Mouse (Mus musculus): ENCODE data around the gene Syp. TPM values are rescaled to one million over a fixed set of nuclear protein-coding genes. Genes with fewer than 3 reads are reported as not detected.

Syp gene
- polyA plus RNA-seq, 1 experiment from 2014 or later = 161 TPM

DNA sequence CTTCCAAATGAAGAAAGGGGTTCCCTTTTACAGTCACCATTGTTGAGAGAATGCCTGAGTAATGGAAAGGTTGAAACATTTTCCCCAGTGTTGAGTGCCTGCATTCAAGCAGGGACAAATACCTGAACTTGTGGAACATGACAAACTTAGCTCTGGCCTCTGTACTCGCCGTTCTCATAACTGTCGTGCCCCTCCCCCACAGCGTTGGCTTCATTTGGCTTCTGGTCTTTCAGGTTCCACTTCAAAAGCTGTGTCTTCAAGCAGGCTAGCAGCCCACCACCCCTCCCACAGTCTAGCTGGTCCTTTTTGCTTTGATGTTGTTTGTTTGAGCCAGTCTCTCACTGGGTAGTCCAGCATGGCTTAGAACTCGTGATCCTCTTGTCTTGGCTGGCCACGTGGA is 34.5 kb downstream of the Syp start:
- no peaks in the 10 kb centered on the region for H3K36me3 ChIP-seq (ENCODE audit: control insufficient read depth, insufficient read depth)
- H3K4me2 ChIP-seq (ENCODE audit: low read length) = no peak overlapping the region
- no peak for ATAC-seq
- no peak overlapping the region for H3K9ac ChIP-seq (replicated peaks; ENCODE audit: low read depth, low read length)
- no peak overlapping the region for H3K4me3 ChIP-seq (replicated peaks; ENCODE audit: low read length)
- no peaks in the 10 kb centered on the region for H3K27me3 ChIP-seq (replicated peaks; ENCODE audit: control insufficient read depth, insufficient read depth, low read length)
- H3K9me3 ChIP-seq (ENCODE audit: control insufficient read depth, low read length) = no peaks in the 10 kb centered on the region
- H3K27ac ChIP-seq (ENCODE audit: low read length) = no peak overlapping the region
- WGBS = 59% methylated on average over 6 of the region's 6 CpGs
- peaks cover 3% of the 10 kb centered on the region; the same call in 1 of the 2 replicates for H3K4me1 ChIP-seq (replicated peaks; ENCODE audit: control insufficient read depth, insufficient read depth, low read length)

DNA sequence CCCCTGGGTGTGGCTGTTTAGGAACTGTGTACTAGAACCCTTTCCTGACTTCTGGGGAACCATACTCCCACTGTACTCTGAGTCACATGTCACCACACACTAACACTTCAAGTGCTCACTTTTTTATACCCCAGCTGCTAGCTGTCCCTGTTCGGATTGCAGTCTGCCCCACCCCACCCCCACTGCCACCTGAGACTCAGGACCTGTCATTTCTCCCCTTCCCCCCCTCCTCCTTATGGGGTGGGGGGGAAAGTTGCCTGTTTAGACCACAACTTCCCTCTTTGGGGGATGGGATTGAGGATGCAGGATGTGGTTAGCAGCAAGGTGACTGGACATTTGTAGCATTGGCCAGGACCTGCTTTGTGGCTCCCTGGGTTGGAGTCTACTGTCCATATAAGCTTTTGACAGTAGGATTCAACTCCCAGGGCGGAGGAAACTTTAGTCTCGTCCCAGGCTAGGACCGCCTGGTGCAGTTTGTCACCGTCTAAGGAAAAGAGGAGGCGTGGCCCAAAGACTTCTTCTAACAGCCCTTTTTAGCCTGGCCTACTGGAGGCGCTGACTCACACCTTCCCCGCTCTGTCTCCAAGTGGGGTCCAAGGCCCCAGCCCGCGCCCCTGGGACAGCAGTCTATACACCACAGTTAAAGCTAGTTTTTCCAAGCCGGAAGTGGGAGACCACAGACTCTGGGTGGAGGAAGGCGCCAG is 35.5 kb downstream of the Syp start:
- Histone ChIP-seq H3K9ac (replicated peaks; ENCODE audit: low read depth, low read length) (no peak overlapping the region), H3K4me2 (ENCODE audit: low read length) (peak overlapping the region; percentile 43; the same call in 1 of the 2 replicates), H3K9me3 (ENCODE audit: control insufficient read depth, low read length) (no peaks in the 10 kb centered on the region), H3K36me3 (ENCODE audit: control insufficient read depth, insufficient read depth) (no peaks in the 10 kb centered on the region), H3K4me3 (replicated peaks; ENCODE audit: low read length) (no peak overlapping the region), H3K27ac (ENCODE audit: low read length) (no peak overlapping the region), H3K4me1 (replicated peaks; ENCODE audit: control insufficient read depth, insufficient read depth, low read length) (peaks cover 3% of the 10 kb centered on the region; the same call in 1 of the 2 replicates), H3K27me3 (replicated peaks; ENCODE audit: control insufficient read depth, insufficient read depth, low read length) (no peaks in the 10 kb centered on the region)
- 46% methylated on average over 12 of the region's 12 CpGs for WGBS
- ATAC-seq = no peak

DNA sequence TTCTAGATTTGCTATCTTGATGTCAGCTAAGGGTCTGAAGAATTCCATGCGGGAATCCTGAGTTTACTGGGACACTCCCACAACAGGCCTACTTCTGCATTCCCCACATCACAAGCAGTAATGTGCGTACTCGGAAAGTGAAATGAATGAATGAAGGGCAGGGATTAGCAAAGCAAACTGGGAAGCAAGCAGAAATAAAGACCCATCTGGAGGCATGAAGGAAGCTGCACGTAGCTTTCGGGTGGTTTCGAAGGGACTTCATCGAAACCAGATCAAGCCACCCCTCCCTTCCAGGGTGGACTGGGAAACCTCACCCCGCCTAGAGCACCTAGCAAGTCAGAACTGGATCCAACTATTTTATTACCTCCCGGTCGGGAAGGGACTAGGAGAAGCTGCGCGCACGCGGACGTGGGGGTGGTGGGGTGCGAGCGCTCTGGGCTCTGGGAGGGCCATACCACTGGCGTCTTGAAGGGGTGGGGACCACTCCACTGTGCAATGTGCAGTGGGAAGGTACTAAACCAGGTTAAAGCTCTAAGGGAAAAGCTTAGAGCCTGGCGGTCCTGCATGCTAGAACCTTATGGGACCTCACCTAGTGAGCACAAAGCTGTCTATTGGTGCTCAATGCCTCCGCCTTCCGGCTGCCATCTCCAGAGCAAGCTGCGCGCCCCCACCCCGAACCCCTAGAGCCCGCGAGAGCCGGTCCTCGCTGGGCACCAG is 36.2 kb downstream of the Syp start:
- peak; percentile 27 for ATAC-seq
- Histone ChIP-seq H3K36me3 (ENCODE audit: control insufficient read depth, insufficient read depth) (no peaks in the 10 kb centered on the region), H3K4me1 (replicated peaks; ENCODE audit: control insufficient read depth, insufficient read depth, low read length) (peaks cover 3% of the 10 kb centered on the region; the same call in 1 of the 2 replicates), H3K27ac (ENCODE audit: low read length) (no peak overlapping the region), H3K4me3 (replicated peaks; ENCODE audit: low read length) (peak overlapping the region; percentile 29), H3K9ac (replicated peaks; ENCODE audit: low read depth, low read length) (peak overlapping the region; percentile 26; the same call in 1 of the 2 replicates), H3K4me2 (ENCODE audit: low read length) (peak overlapping the region; percentile 43), H3K27me3 (replicated peaks; ENCODE audit: control insufficient read depth, insufficient read depth, low read length) (no peaks in the 10 kb centered on the region), H3K9me3 (ENCODE audit: control insufficient read depth, low read length) (no peaks in the 10 kb centered on the region)
- WGBS = 40% methylated on average over 28 of the region's 28 CpGs

DNA sequence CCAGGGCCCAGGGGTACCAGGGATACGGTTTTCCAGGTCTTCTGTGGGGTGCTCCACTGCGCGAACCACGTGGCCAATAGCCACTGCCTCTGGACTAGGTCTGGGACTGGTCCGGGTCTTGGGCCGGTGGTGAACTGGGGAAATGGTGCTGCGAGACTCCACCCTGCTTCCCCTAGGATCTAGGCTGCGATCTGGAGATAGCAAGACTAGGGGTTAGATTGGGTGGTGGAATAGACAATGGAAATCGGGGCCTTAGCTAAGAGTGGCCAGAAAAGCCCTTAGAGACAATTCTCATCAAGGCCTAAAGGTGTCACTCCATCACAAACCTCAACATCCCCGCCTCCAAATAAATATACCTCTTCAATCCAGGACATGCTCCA is 36.7 kb downstream of the Syp start:
- Histone ChIP-seq H3K9ac (replicated peaks; ENCODE audit: low read depth, low read length) (peak overlapping the region; percentile 26; the same call in 1 of the 2 replicates), H3K27me3 (replicated peaks; ENCODE audit: control insufficient read depth, insufficient read depth, low read length) (no peaks in the 10 kb centered on the region), H3K4me1 (replicated peaks; ENCODE audit: control insufficient read depth, insufficient read depth, low read length) (peaks cover 3% of the 10 kb centered on the region; the same call in 1 of the 2 replicates), H3K27ac (ENCODE audit: low read length) (no peak overlapping the region), H3K4me3 (replicated peaks; ENCODE audit: low read length) (peak overlapping the region; percentile 29), H3K9me3 (ENCODE audit: control insufficient read depth, low read length) (no peaks in the 10 kb centered on the region), H3K36me3 (ENCODE audit: control insufficient read depth, insufficient read depth) (no peaks in the 10 kb centered on the region), H3K4me2 (ENCODE audit: low read length) (peak overlapping the region; percentile 43)
- 45% methylated on average over 10 of the region's 10 CpGs for WGBS
- no peak for ATAC-seq

DNA sequence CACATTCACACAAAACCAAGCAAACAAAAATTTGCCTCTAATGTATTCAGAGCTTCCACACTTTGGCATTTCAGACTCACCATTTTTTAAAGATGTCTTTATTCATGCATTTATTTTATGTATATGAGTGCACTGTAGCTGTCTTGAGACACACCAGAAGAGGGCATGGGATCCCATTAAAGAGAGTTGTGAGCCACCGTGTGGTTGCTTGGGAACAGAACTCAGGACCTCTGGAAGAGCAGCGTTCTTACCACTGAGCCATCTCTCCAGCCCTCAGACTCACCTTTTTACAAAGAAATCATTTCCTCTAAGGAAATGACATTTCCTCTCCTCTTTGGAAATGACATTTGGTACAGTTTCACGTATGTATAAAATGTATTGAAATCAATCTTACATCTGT is 40.7 kb downstream of the Syp start:
- no peak overlapping the region for H3K9ac ChIP-seq (replicated peaks; ENCODE audit: low read depth, low read length)
- no peak overlapping the region for H3K27ac ChIP-seq (ENCODE audit: low read length)
- no peak overlapping the region for H3K4me2 ChIP-seq (ENCODE audit: low read length)
- H3K27me3 ChIP-seq (replicated peaks; ENCODE audit: control insufficient read depth, insufficient read depth, low read length) = no peaks in the 10 kb centered on the region
- no peaks in the 10 kb centered on the region for H3K36me3 ChIP-seq (ENCODE audit: control insufficient read depth, insufficient read depth)
- no peaks in the 10 kb centered on the region for H3K4me1 ChIP-seq (replicated peaks; ENCODE audit: control insufficient read depth, insufficient read depth, low read length)
- H3K9me3 ChIP-seq (ENCODE audit: control insufficient read depth, low read length) = no peaks in the 10 kb centered on the region
- no peak for ATAC-seq
- no peak overlapping the region for H3K4me3 ChIP-seq (replicated peaks; ENCODE audit: low read length)
- WGBS = 50% methylated on average over 3 of the region's 3 CpGs

DNA sequence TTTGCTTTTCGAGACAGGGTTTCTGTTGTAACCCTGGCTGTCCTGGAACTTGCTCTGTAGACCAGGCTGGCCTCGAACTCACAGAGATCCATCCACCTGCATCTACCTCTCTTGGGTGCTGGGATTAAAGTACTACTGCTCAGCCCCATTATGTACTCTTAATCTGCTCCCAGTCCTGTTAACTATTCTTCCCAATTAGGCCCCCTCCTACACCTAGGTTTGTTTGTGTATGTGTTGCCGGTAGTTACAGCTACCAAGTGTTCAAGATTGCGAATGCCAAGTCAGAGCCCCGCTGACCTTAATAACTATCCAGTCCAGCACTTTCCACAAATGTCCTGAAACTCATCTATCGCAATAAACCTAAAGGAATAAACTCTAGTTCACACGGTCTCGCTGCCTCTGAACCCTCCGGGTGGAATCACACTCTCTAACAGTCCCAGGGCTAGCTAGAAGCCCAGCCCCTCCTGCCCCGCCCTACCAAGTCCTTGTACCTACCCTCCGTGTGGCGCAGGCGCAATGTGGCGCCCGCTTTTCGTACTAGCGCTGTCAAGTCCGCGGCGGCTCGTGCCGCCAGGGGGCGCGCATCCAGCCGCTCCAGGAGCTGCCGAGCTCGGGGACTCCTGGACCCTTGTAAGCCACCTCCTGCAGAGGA is 41.3 kb downstream of the Syp start:
- Histone ChIP-seq H3K9me3 (ENCODE audit: control insufficient read depth, low read length) (no peaks in the 10 kb centered on the region), H3K4me1 (replicated peaks; ENCODE audit: control insufficient read depth, insufficient read depth, low read length) (no peaks in the 10 kb centered on the region), H3K36me3 (ENCODE audit: control insufficient read depth, insufficient read depth) (no peaks in the 10 kb centered on the region), H3K27ac (ENCODE audit: low read length) (no peak overlapping the region), H3K9ac (replicated peaks; ENCODE audit: low read depth, low read length) (no peak overlapping the region; the same call in 1 of the 2 replicates), H3K4me2 (ENCODE audit: low read length) (peak overlapping the region; percentile 51), H3K4me3 (replicated peaks; ENCODE audit: low read length) (peak overlapping the region; percentile 24), H3K27me3 (replicated peaks; ENCODE audit: control insufficient read depth, insufficient read depth, low read length) (no peaks in the 10 kb centered on the region)
- ATAC-seq = peak; percentile 96
- WGBS = 19% methylated on average over 27 of the region's 27 CpGs

DNA sequence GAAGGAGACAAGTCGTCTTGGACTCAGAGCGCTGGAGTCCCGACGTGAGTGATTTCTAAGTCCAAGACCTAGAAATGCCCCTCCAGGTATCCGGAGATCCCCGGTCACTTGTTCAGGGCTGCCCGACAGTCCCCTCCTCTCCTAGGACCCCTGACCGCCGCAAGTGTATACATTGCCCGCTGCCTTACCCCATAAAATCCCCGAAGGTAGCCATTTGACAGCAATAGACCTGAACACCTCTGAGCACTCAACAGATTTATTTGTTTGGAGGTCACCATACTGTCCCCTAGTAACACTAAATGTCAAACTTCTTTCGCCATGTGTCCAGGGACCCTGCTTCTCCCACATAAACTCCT is 41.8 kb downstream of the Syp start:
- Histone ChIP-seq H3K4me3 (replicated peaks; ENCODE audit: low read length) (peak overlapping the region; percentile 24), H3K36me3 (ENCODE audit: control insufficient read depth, insufficient read depth) (no peaks in the 10 kb centered on the region), H3K4me2 (ENCODE audit: low read length) (peak overlapping the region; percentile 51), H3K27ac (ENCODE audit: low read length) (no peak overlapping the region), H3K9me3 (ENCODE audit: control insufficient read depth, low read length) (no peaks in the 10 kb centered on the region), H3K4me1 (replicated peaks; ENCODE audit: control insufficient read depth, insufficient read depth, low read length) (no peaks in the 10 kb centered on the region), H3K27me3 (replicated peaks; ENCODE audit: control insufficient read depth, insufficient read depth, low read length) (no peaks in the 10 kb centered on the region), H3K9ac (replicated peaks; ENCODE audit: low read depth, low read length) (no peak overlapping the region; the same call in 1 of the 2 replicates)
- 30% methylated on average over 12 of the region's 12 CpGs for whole genome bisulfite sequencing
- ATAC-seq = peak; percentile 56; the same call in 1 of the 2 replicates

DNA sequence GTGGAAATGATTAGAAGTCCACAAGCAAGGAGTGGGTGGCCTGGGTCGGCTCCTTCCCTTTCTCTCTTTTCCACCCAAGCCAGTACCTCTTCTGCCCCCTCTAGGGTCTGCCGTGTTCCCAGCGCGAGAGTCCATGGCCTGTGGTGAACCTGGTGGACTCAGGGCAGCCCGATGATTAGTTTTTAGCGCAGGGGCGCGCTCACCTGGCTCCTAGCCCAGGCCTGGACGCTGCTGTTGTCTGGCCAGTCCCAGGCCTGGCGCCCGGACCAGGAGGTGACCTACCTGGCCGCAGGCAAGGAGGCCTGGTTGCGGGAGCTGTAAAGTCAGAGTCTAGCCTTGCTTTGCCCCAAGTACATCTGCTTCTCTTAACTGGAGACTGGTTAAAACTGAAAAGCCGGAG is 42.6 kb downstream of the Syp start, which contains the start of gene Magix:
Gene Magix (minus strand): TSS at position 388 of the 400 bp plus-strand sequence.
- Histone ChIP-seq H3K36me3 (ENCODE audit: control insufficient read depth, insufficient read depth) (no peaks in the 10 kb centered on the region), H3K9ac (replicated peaks; ENCODE audit: low read depth, low read length) (no peak within 1 kb of the TSS; the same call in 1 of the 2 replicates), H3K9me3 (ENCODE audit: control insufficient read depth, low read length) (no peaks in the 10 kb centered on the region), H3K27me3 (replicated peaks; ENCODE audit: control insufficient read depth, insufficient read depth, low read length) (no peaks in the 10 kb centered on the region), H3K4me2 (ENCODE audit: low read length) (peak within 1 kb of the TSS; percentile 51), H3K4me3 (replicated peaks; ENCODE audit: low read length) (peak within 1 kb of the TSS; percentile 24; the same call in 1 of the 2 replicates), H3K4me1 (replicated peaks; ENCODE audit: control insufficient read depth, insufficient read depth, low read length) (no peaks in the 10 kb centered on the region), H3K27ac (ENCODE audit: low read length) (no peak within 1 kb of the TSS)
- WGBS = 61% methylated on average over 14 of the region's 14 CpGs
- ATAC-seq = no peak

DNA sequence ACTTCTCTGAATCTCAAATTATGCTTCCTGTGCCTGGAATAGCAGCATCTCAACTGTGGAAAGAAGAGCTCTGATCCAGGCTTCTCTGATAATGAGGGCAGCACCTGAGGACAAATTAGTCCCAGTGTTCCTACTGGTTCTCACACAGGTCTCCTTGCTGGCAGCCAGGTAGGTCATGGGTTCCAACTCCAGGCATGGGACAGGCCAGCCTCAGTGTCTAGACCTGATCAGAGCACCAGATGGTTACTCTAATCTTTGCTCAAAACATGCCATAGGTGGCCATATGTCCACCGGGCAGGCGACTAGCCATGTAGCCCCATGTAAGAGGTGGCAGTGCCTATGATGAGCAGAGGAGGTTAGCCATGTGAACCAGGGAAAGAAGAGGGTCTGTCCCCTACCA is 50.0 kb downstream of the Syp start:
- Histone ChIP-seq H3K9me3 (ENCODE audit: control insufficient read depth, low read length) (no peaks in the 10 kb centered on the region), H3K36me3 (ENCODE audit: control insufficient read depth, insufficient read depth) (no peaks in the 10 kb centered on the region), H3K9ac (replicated peaks; ENCODE audit: low read depth, low read length) (no peak overlapping the region), H3K27ac (ENCODE audit: low read length) (no peak overlapping the region), H3K27me3 (replicated peaks; ENCODE audit: control insufficient read depth, insufficient read depth, low read length) (no peaks in the 10 kb centered on the region), H3K4me2 (ENCODE audit: low read length) (no peak overlapping the region), H3K4me1 (replicated peaks; ENCODE audit: control insufficient read depth, insufficient read depth, low read length) (no peaks in the 10 kb centered on the region), H3K4me3 (replicated peaks; ENCODE audit: low read length) (no peak overlapping the region)
- 89% methylated on average over 2 of the region's 2 CpGs for WGBS
- ATAC-seq = no peak
